Mouse (Mus musculus) myocyte (in vitro differentiated cells): ENCODE results near the gene Zbtb5.

Source experiments
- E2F4 ChIP-seq: IDR thresholded peaks from one replicate; pipeline ENCODE4 v1.6.1; 2011; ENCODE audit warnings: mild to moderate bottlenecking, control low read depth, moderate library complexity; ENCODE audit not compliant: insufficient read depth
- POLR2A ChIP-seq: IDR thresholded peaks from one replicate; pipeline ENCODE4 v1.6.1; 2011; ENCODE audit warnings: low read depth, mild to moderate bottlenecking, control low read depth, moderate library complexity; ENCODE audit not compliant: insufficient read length
- SRF ChIP-seq: IDR thresholded peaks from one replicate; pipeline ENCODE4 v1.6.1; 2011; ENCODE audit warnings: low read depth; ENCODE audit not compliant: control insufficient read depth, insufficient read length

GRCm38 (mm10) chr4:44973871-44974270 lies 38.3 kb downstream of the Zbtb5 start:
- no peak for TF ChIP-seq POLR2A
- TF ChIP-seq SRF = no peak
- no peak for TF ChIP-seq E2F4
